Mouse (Mus musculus): ENCODE measurements around the gene Alg13.

DNA sequence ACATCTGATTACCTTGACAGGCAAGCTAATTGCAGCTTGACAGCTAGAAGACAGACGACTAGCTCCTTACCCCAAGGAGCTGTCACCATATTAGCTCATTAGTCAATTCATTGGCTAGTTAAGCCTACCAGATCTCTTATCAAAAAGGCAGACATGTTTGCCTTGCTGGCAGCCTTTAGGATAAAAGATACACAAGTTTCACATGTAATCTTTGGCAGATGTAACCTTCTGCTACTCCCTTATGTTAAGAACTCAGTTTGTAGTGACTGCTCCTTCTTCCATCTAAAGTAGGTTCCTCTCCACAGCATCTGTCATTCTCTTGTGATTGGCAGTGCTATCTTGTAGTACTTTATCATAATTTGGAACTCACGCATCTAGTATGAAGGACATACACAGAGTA, 3.6 kb upstream of the Alg13 start:
- TF ChIP-seq CTCF (IDR thresholded peaks at IDR 0.05; ENCODE audit: low read depth) (no peak), EP300 (optimal IDR thresholded peaks at IDR 0.05) (no peak)

All from stomach, postnatal 0 days (tissue).